Mouse (Mus musculus) spleen, adult 2 months (tissue): ENCODE results near the gene Amz2. TPM values are rescaled to one million over a fixed set of nuclear protein-coding genes. Genes with fewer than 3 reads are reported as not detected.

ENCODE experiments used
- DNase-seq, 2 experiments: peaks; one replicate each; pipeline versions ENCODE4 v3.0.0 to v3.0.0-alpha.2; 2012 to 2021; ENCODE audit warnings: low spot score in 2 of 2, low read depth in 1 of 2
- H3K27ac ChIP-seq: fragments of 200-500 bp; 2 replicates; pipeline ENCODE4 v1.5.1; 2012; ENCODE audit warnings: low read length, inconsistent platforms; ENCODE audit not compliant: insufficient read depth
- H3K27me3 ChIP-seq: fragments of 200-500 bp; 2 replicates; pipeline ENCODE4 v1.6.1; 2012; ENCODE audit warnings: mild to moderate bottlenecking, moderate library complexity, low read length, inconsistent platforms; ENCODE audit not compliant: control insufficient read depth, insufficient read depth
- H3K36me3 ChIP-seq: fragments of 200-500 bp; 2 replicates; pipeline ENCODE4 v1.6.1; 2012; ENCODE audit warnings: mild to moderate bottlenecking, low read length, inconsistent platforms; ENCODE audit not compliant: control insufficient read depth, insufficient read depth
- H3K4me1 ChIP-seq: fragments of 200-500 bp; 2 replicates; pipeline ENCODE4 v1.6.1; 2011; ENCODE audit warnings: inconsistent platforms; ENCODE audit not compliant: control insufficient read depth, insufficient read depth, insufficient read length
- H3K4me3 ChIP-seq: fragments of 200-500 bp; 2 replicates; pipeline ENCODE4 v1.5.1; 2011; ENCODE audit warnings: mild to moderate bottlenecking, inconsistent platforms; ENCODE audit not compliant: insufficient read depth, insufficient read length; ENCODE audit errors: extremely low read depth
- CTCF ChIP-seq: fragments of 200-500 bp; IDR thresholded peaks from 2 replicates; pipeline ENCODE4 v1.5.1; 2011; ENCODE audit warnings: mild to moderate bottlenecking, inconsistent platforms; ENCODE audit not compliant: insufficient read depth, insufficient read length, insufficient replicate concordance; ENCODE audit errors: extremely low read depth
- POLR2A ChIP-seq: fragments of 200-500 bp; IDR thresholded peaks from 2 replicates; pipeline ENCODE4 v1.6.1; 2011; ENCODE audit warnings: low read depth, low read length, inconsistent platforms
- WGBS: fragments of 180-500 bp; shearing (Covaris S2); methylation state at CpG from one replicate; pipeline ENCODE4 v1.1.7; 2018; 5-methylcytosine and 5-hydroxymethylcytosine counted together
- polyA plus RNA-seq: library from polyadenylated mRNA; depleted of rRNA; stranded (reverse); fragments of >200 nt; gene quantifications from 2 replicates; pipeline ENCODE4 v1.2.3, GENCODE M21; 2012

The Amz2 gene
- polyA plus RNA-seq, 1 experiment = 16.5 TPM

DNA sequence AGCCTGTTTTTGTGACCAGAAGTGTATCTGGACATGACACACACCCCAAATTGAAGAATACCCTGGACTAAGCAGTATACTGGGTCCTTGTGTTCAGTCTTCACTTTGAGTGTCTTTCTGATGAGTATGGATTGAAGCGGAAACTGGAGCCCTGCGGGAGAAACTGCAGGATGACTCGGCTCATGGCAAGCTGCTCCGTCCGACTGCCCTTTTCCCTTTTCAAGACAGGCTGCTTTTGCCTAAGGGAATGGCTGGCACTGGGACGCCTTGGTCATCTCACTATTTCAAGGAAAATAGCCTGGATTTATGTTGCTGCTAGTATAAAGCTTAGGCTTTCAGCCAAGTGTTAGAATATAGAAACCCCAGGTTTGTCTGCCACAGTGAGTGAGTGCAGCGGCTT is 34.5 kb upstream of the Amz2 start:
- DNase-seq = no peak
- WGBS = 95% methylated on average over 7 of the region's 7 CpGs
- Histone ChIP-seq H3K27ac (no peak overlapping the region), H3K4me1 (no peaks in the 10 kb centered on the region; the same call in 1 of the 2 replicates), H3K27me3 (no peaks in the 10 kb centered on the region), H3K36me3 (peaks cover 6% of the 10 kb centered on the region; the same call in 1 of the 2 replicates), H3K4me3 (no peak overlapping the region)
- TF ChIP-seq POLR2A (no peak), CTCF (no peak)

- no peak for DNase-seq
- no peak overlapping the region for H3K27ac ChIP-seq
- peaks cover 10% of the 10 kb centered on the region; the same call in 1 of the 2 replicates for H3K36me3 ChIP-seq
- H3K27me3 ChIP-seq = no peaks in the 10 kb centered on the region
- TF ChIP-seq CTCF (no peak), POLR2A (no peak)
- H3K4me1 ChIP-seq = no peaks in the 10 kb centered on the region; the same call in 1 of the 2 replicates
- no peak overlapping the region for H3K4me3 ChIP-seq
- 85% methylated on average over 7 of the region's 7 CpGs for WGBS
Measured at GRCm38 (mm10) chr11:109391760-109392159, 34.0 kb upstream of the Amz2 start.

DNA sequence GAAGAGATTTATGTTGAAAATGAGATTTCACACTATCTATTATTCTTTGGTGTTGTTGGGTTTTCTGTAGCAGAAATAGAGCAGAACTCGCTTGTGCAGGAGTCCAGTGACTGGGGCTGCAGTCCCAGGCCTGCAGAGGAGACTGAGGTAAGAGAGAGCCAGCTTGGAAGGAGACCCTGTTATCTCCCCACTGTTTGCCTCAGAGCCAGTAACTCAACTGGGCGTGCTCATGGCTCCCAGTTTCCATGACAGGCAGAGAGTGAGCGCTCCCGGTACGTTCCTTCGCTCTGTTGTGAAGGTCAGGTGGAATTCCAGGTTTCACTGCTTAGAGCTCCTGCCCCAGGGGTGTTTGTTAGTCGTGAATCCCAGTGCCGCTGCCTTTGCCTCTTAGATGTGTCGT is 33.1 kb upstream of the Amz2 start:
- Histone ChIP-seq H3K27me3 (no peaks in the 10 kb centered on the region), H3K36me3 (peaks cover 14% of the 10 kb centered on the region; the same call in 1 of the 2 replicates), H3K4me3 (no peak overlapping the region), H3K4me1 (no peaks in the 10 kb centered on the region), H3K27ac (no peak overlapping the region)
- 96% methylated on average over 9 of the region's 9 CpGs for WGBS
- TF ChIP-seq CTCF (no peak), POLR2A (no peak)
- DNase-seq = no peak

GRCm38 (mm10) chr11:109394758-109395157 is 31.0 kb upstream of the Amz2 start:
- WGBS = 88% methylated on average over 9 of the region's 9 CpGs
- H3K4me1 ChIP-seq = no peaks in the 10 kb centered on the region

DNA sequence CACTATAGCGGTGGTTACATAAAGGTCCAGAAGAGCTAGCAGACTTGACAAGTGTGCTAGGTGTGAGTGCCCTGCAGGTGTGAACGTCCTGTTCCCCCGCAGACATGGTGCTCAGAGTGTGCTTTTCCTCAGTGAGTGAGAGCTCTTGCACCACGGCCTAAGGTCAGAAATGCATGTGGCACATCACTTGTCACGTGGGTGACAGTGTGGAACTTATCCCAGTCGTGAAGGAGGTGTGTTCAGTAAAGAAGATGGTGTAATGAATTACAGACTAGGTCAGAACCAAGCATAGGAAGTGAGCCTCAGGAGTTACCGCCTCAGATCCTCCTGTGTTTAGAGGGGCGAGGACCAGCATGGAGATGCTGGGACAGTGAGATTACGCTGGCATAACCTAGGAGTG is 30.5 kb upstream of the Amz2 start:
- no peak for TF ChIP-seq CTCF
- no peak for TF ChIP-seq POLR2A
- H3K4me1 ChIP-seq = no peaks in the 10 kb centered on the region
- H3K27me3 ChIP-seq = no peaks in the 10 kb centered on the region
- no peak for DNase-seq
- H3K4me3 ChIP-seq = no peak overlapping the region
- no peak overlapping the region for H3K27ac ChIP-seq
- peaks cover 23% of the 10 kb centered on the region for H3K36me3 ChIP-seq
- 91% methylated on average over 9 of the region's 9 CpGs for WGBS

More at GRCm38 (mm10) chr11:109394758-109395157, 31.0 kb upstream of the Amz2 start:
- Histone ChIP-seq H3K27me3 (no peaks in the 10 kb centered on the region), H3K36me3 (peaks cover 23% of the 10 kb centered on the region), H3K27ac (no peak overlapping the region), H3K4me3 (no peak overlapping the region)
- DNase-seq = no peak
- no peak for TF ChIP-seq POLR2A
- TF ChIP-seq CTCF = no peak

DNA sequence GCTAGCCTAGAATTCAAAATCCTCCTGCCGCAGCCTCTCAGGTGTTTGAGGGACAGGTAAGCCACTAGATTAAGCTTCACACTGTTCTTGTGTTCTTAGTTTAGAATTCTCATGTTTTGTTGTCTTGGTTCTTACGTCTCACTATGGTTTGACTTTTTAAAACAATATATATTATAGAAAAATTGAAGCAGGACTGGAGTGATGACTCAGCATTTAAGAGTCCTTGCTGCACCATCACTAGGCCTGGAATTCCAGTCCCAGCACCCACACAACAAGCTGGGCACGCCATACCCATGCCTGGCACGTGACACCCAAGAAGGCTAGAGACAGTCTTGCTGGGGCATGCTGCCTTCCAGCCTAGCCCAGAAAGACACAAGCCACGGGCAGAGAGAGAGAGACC is 19.3 kb upstream of the Amz2 start:
- Histone ChIP-seq H3K27me3 (no peaks in the 10 kb centered on the region), H3K4me1 (no peaks in the 10 kb centered on the region), H3K27ac (no peak overlapping the region), H3K36me3 (no peaks in the 10 kb centered on the region), H3K4me3 (no peak overlapping the region)
- 92% methylated on average over 5 of the region's 5 CpGs for WGBS
- TF ChIP-seq POLR2A (no peak), CTCF (no peak)
- DNase-seq = no peak

DNA sequence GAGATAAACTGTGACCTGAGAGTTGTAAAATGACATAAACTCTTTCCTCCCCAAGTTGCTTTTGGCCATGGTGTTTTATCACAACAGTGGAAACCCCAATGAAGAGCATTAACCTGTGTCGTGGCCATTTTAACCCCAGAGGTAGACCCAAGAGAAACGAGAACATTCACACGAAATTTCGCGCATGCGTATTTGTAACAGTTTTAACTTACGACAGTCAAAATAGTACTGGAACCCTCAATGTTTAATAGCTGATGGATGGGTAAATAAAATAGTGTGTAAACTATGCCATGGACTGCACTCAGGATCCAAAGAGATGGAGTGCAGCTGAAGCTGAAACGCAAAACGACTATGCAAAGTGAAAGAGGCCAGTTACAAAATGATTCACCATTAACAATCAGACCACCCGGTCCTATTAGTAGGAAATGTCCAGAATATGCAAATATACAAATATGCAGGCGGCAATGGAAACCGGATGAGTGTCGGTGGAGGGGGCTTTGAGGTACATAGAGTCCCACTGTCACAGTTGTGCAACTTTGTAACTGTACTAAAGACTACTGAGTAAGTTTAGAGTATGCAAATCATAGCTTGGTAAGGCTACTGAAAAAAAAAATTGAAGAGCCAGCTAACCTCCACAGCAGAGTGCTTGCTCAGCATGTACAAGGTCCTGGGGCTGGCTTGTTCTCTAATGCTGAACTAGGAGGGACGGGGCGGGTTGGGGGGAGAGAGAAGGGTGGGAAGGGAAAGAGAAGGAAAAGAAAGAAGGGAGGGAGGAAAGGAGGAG is 15.4 kb upstream of the Amz2 start:
- no peak overlapping the region for H3K4me3 ChIP-seq
- 85% methylated on average over 15 of the region's 15 CpGs for WGBS
- no peaks in the 10 kb centered on the region for H3K36me3 ChIP-seq
- TF ChIP-seq POLR2A (no peak), CTCF (no peak)
- H3K27me3 ChIP-seq = no peaks in the 10 kb centered on the region
- no peak overlapping the region for H3K27ac ChIP-seq
- no peak for DNase-seq
- no peaks in the 10 kb centered on the region for H3K4me1 ChIP-seq
